Mouse (Mus musculus) forebrain, postnatal 0 days (tissue): ENCODE data around the gene Kctd12. TPM values are rescaled to one million over a fixed set of nuclear protein-coding genes. Genes with fewer than 3 reads are reported as not detected.

ENCODE experiments used
- ATAC-seq: fragments of 200-750 bp; cut with Nextera tagmentation; 2 replicates; pipeline ENCODE4 v1.8.0; 2017; ENCODE audit warnings: mild to moderate bottlenecking, moderate library complexity
- DNase-seq: peaks from one replicate; pipeline ENCODE4 v3.0.0-alpha.2; 2015
- H3K27ac ChIP-seq: fragments of 300-500 bp; sonication (generic); 2 replicates; pipeline ENCODE4 v1.5.1; 2014; ENCODE audit warnings: low read depth, mild to moderate bottlenecking, antibody characterized with exemption, low read length, moderate library complexity, mixed read lengths
- H3K27me3 ChIP-seq: fragments of 300-500 bp; sonication (generic); 2 replicates; pipeline ENCODE4 v1.6.1; 2014; ENCODE audit warnings: mild to moderate bottlenecking, low read length, mixed read lengths; ENCODE audit not compliant: insufficient read depth
- H3K36me3 ChIP-seq: fragments of 300-500 bp; sonication (generic); 2 replicates; pipeline ENCODE4 v1.6.1; 2014; ENCODE audit warnings: mild to moderate bottlenecking, moderate library complexity; ENCODE audit not compliant: insufficient read depth
- H3K4me1 ChIP-seq: fragments of 300-500 bp; sonication (generic); 2 replicates; pipeline ENCODE4 v1.6.1; 2014; ENCODE audit warnings: antibody characterized with exemption; ENCODE audit not compliant: insufficient read depth
- H3K4me2 ChIP-seq: fragments of 300-500 bp; sonication (generic); 2 replicates; pipeline ENCODE4 v1.6.1; 2014; ENCODE audit warnings: low read depth, mild to moderate bottlenecking, moderate library complexity
- H3K4me3 ChIP-seq: fragments of 300-500 bp; sonication (generic); 2 replicates; pipeline ENCODE4 v1.5.1; 2014; ENCODE audit warnings: low read depth, low read length, mixed read lengths
- H3K9ac ChIP-seq: fragments of 300-500 bp; sonication (generic); 2 replicates; pipeline ENCODE4 v1.6.1; 2014; ENCODE audit warnings: mild to moderate bottlenecking
- H3K9me3 ChIP-seq: fragments of 300-500 bp; sonication (generic); 2 replicates; pipeline ENCODE4 v1.6.1; 2016; ENCODE audit warnings: low read length
- CTCF ChIP-seq: sonication (generic); IDR thresholded peaks from 2 replicates; pipeline ENCODE4 v1.5.1; 2016; ENCODE audit warnings: antibody characterized with exemption, control low read depth, low read depth
- WGBS: fragments of 180-500 bp; shearing (Covaris S2); extraction: QIAGEN DNeasy Blood & Tissue Kit; methylation state at CpG from one replicate; pipeline ENCODE4 v1.1.7; 2014; 5-methylcytosine and 5-hydroxymethylcytosine counted together
- polyA plus RNA-seq: library from polyadenylated mRNA; unstranded; fragments of >200 nt; fragmentation: Nextera tagmentation; extraction: Ambion mirVana; gene quantifications from 2 replicates; pipeline ENCODE4 v1.2.1, GENCODE M21; 2015
- total RNA-seq: library from RNA; depleted of rRNA; stranded (reverse); fragments of >200 nt; gene quantifications from 2 replicates; pipeline ENCODE4 v1.2.3, GENCODE M21; 2014

Kctd12 gene
- total and polyA plus RNA-seq, 2 experiments from 2014 or later = 12.4 to 101 TPM

DNA sequence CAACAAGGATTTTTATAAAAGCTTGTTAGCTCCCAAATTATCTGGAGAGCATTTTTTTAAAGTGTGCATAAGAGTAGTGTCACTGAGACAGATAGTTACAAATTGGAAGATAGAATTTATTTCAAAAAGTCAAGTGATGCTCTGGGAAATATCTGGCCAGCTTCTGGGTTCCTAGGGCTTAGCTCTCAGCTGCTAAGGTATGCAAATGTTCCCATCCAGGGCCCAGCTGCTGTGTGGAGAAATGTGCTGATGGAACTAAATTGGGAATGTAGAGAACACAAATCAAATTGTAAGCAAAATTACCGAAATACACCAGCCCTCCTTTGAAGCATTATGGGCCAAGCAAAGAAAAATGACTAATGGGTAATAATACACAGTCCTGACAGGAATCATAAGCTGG lies 16.6 kb downstream of the Kctd12 start:
- TF ChIP-seq CTCF = no peak
- WGBS = 79% methylated on average over 1 of the region's 1 CpGs
- Histone ChIP-seq H3K27me3 (no peaks in the 10 kb centered on the region), H3K4me2 (no peak overlapping the region), H3K27ac (no peak overlapping the region), H3K9me3 (no peaks in the 10 kb centered on the region), H3K9ac (no peak overlapping the region), H3K4me1 (no peaks in the 10 kb centered on the region), H3K36me3 (no peaks in the 10 kb centered on the region), H3K4me3 (no peak overlapping the region)
- no peak for ATAC-seq
- DNase-seq = no peak

DNA sequence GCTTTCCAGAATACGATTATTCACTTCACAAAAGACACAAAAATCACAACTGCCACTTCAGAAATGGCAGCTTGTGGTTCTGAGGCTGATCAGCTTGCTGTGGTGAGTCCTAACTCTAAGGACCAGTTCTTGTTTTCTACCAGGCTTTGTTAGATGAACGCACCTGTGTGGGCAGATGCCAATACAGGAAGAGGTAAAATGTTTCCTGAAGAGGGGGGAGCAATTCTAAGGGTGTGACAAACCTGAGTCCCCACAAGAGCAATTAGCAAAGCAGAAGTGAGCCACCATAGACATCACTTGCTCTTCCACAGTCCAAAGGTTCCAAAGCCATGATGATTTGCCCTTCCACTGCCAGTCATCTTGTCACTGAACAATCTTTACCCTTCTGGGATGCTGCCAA lies 20.4 kb downstream of the Kctd12 start:
- Histone ChIP-seq H3K4me2 (no peak overlapping the region), H3K9ac (no peak overlapping the region), H3K36me3 (no peaks in the 10 kb centered on the region), H3K4me3 (no peak overlapping the region), H3K27ac (no peak overlapping the region), H3K27me3 (no peaks in the 10 kb centered on the region), H3K4me1 (no peaks in the 10 kb centered on the region), H3K9me3 (no peaks in the 10 kb centered on the region)
- 86% methylated on average over 2 of the region's 2 CpGs for WGBS
- no peak for ATAC-seq
- TF ChIP-seq CTCF = no peak
- DNase-seq = no peak

DNA sequence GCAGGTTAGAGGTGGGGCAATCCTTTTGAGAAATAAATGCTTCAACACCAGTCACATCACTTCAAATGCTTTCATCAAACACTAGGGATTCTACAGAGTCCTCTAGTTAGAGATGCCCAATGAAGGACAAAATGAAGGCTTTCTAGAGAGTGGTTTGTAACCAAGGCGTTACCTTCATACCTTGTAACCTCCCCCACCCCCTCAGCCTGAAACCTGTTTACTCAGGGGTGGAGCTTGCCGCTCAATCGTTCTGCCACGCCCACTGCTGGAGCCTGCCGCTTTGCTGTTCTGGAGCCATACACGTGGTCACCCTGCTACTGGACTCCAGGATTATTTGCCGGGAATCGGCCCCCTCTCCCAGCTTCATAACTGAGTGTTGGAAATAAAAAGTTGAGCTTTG lies 28.9 kb downstream of the Kctd12 start:
- Histone ChIP-seq H3K36me3 (no peaks in the 10 kb centered on the region), H3K27ac (no peak overlapping the region), H3K4me2 (no peak overlapping the region), H3K4me1 (no peaks in the 10 kb centered on the region), H3K4me3 (no peak overlapping the region), H3K9me3 (0 out of 2 replicates have a peak, but pooled peaks cover 3% of the 10 kb centered on the region), H3K27me3 (no peaks in the 10 kb centered on the region), H3K9ac (no peak overlapping the region)
- ATAC-seq (no peak), DNase-seq (no peak)
- no peak for TF ChIP-seq CTCF
- WGBS = 38% methylated on average over 8 of the region's 8 CpGs

DNA sequence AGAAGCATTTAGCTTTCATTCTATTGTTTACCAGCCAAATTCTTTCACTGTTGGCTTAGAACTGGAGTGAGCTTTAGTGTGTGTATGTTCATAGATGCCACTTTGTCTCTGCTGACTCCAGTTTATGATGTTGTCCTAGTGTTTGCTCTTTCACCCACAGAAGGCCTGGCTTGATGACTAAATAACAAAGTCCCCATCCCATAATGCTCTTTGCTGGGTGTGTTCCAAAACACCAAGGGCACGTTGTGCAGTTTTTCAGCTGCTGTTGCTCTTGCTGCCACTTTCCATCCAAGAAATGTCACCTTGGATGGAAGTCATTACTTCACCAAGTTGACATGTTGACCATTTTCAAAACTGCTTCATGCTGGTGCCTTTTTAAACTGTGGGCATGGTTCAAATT lies 30.5 kb downstream of the Kctd12 start:
- Histone ChIP-seq H3K9me3 (0 out of 2 replicates have a peak, but pooled peaks cover 3% of the 10 kb centered on the region), H3K9ac (no peak overlapping the region), H3K4me1 (no peaks in the 10 kb centered on the region), H3K4me3 (no peak overlapping the region), H3K36me3 (no peaks in the 10 kb centered on the region), H3K4me2 (no peak overlapping the region), H3K27me3 (no peaks in the 10 kb centered on the region), H3K27ac (no peak overlapping the region)
- no peak for TF ChIP-seq CTCF
- 49% methylated on average over 1 of the region's 1 CpGs for WGBS
- DNase-seq (no peak), ATAC-seq (no peak)

DNA sequence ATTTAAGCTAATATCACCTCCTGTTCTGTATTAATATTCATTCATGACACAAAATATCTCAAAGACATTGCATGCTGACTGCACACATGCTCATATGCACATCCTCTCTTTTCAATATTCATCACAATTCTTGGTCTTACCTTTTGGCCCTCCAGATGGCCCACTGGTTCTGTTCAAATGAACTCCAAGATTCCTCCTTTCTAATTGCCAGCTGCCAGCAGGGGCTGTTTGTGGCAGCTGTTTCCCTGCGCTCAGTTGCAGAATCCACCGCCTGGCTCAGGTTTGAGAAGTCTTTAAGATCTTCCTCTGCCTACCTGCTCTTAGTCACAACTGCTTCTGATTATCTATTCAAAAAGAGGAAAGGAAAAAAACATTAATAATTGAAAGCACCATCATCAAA lies 34.6 kb downstream of the Kctd12 start:
- no peaks in the 10 kb centered on the region for H3K4me1 ChIP-seq
- H3K36me3 ChIP-seq = no peaks in the 10 kb centered on the region
- TF ChIP-seq CTCF = no peak
- H3K27me3 ChIP-seq = no peaks in the 10 kb centered on the region
- no peaks in the 10 kb centered on the region for H3K9me3 ChIP-seq
- WGBS = 59% methylated on average over 2 of the region's 2 CpGs
- no peak overlapping the region for H3K4me3 ChIP-seq
- no peak overlapping the region for H3K9ac ChIP-seq
- no peak overlapping the region for H3K27ac ChIP-seq
- DNase-seq = no peak
- no peak for ATAC-seq
- no peak overlapping the region for H3K4me2 ChIP-seq

DNA sequence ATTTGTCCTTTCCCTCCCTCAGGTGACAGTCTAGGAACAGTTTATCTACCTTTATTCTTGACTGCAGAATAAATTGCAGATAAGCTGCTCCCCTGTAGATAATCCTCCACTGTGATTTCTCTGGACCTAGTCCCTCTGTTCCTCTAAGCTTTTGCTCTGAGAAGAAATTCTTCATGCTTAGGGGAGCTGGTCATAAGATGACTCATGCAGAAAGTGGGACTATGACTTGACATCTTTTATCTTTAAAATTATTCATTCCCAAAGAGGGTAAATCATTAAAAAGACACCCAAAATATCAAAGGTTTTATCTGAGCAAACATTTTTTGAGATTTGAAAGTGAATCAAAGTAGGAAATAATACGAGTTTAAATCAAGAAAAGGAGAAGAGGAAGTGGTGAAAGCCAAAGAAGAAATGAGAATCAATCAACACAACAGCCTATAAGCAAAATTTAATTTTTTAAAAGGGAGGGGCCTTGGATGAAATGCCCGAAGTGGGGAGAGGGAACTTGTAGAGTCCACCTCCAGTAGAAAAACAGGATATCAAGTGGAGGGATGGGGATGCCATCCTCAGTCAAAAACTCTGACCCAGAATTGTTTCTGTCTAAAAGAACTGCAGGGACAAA lies 40.1 kb downstream of the Kctd12 start:
- Histone ChIP-seq H3K4me2 (no peak overlapping the region), H3K9ac (no peak overlapping the region), H3K4me1 (no peaks in the 10 kb centered on the region), H3K9me3 (no peaks in the 10 kb centered on the region), H3K27me3 (no peaks in the 10 kb centered on the region), H3K4me3 (no peak overlapping the region), H3K27ac (no peak overlapping the region), H3K36me3 (no peaks in the 10 kb centered on the region)
- DNase-seq = no peak
- no peak for TF ChIP-seq CTCF
- WGBS = 78% methylated on average over 2 of the region's 2 CpGs
- ATAC-seq = no peak

DNA sequence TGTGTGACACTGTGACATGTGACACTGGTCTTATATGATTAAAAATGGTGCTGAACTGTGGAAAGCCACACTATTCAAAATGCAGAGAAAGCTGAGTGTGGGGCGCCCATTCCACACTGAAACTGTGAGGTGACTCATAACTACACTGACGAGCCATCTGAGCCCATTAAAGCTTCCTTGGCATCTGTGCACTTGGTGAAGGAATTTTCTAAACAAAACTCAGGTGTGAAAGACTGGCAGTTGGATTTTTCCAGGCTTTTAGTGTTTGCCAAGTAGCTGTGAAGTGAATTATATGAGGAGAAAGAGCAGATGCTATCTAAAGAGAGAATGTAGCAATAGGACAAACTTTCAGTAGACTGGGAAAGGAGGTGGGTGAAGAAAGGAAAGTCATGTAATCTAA lies 47.6 kb downstream of the Kctd12 start:
- DNase-seq = peak; percentile 13

DNA sequence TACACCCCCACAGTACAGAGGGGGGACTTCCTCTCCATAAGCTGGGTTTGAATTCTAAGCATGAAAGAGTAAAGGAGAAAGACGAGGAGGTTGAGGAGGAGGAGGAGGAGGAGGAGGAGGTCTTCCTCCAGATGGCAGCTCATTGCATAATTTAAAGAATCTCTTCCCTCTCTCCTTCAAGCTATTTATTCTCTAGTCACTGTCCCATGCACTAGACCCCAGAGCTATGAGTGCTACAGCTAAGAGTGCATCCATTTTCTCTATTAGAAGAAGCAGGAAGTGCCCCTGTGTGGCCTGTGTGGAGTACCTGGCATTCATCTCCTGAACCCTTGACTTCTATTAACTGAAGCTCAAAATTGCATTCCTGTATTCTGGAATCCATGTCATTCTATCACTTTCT lies 51.5 kb downstream of the Kctd12 start:
- no peaks in the 10 kb centered on the region for H3K36me3 ChIP-seq
- H3K9me3 ChIP-seq = no peaks in the 10 kb centered on the region
- 59% methylated on average over 1 of the region's 1 CpGs for WGBS
- TF ChIP-seq CTCF = no peak
- no peak overlapping the region for H3K4me2 ChIP-seq
- no peak for ATAC-seq
- H3K4me1 ChIP-seq = no peaks in the 10 kb centered on the region
- no peak for DNase-seq
- no peak overlapping the region for H3K27ac ChIP-seq
- H3K4me3 ChIP-seq = no peak overlapping the region
- no peaks in the 10 kb centered on the region for H3K27me3 ChIP-seq
- no peak overlapping the region for H3K9ac ChIP-seq

More for the DNA sequence above, 47.6 kb downstream of the Kctd12 start:
- Histone ChIP-seq H3K9ac (no peak overlapping the region), H3K27ac (no peak overlapping the region), H3K27me3 (no peaks in the 10 kb centered on the region), H3K9me3 (no peaks in the 10 kb centered on the region), H3K4me2 (no peak overlapping the region), H3K36me3 (no peaks in the 10 kb centered on the region), H3K4me1 (no peaks in the 10 kb centered on the region), H3K4me3 (no peak overlapping the region)
- no peak for ATAC-seq
- 69% methylated on average over 2 of the region's 2 CpGs for WGBS
- TF ChIP-seq CTCF = no peak
